Mouse (Mus musculus): ENCODE results near the gene Cdk1. TPM values are rescaled to one million over a fixed set of nuclear protein-coding genes. Genes with fewer than 3 reads are reported as not detected.

Gene Cdk1
- total and polyA plus RNA-seq, 3 experiments: 221 to 768 (median 244) TPM

- TF ChIP-seq IRF4 (IDR thresholded peaks at IDR 0.05; ENCODE audit: low read depth, low read length) (no peak), TCF12 (IDR thresholded peaks at IDR 0.05; ENCODE audit: low read depth, low read length) (no peak), ZKSCAN1 (IDR thresholded peaks at IDR 0.05; ENCODE audit: borderline replicate concordance, low read depth, low read length) (no peak), NELFE (IDR thresholded peaks at IDR 0.05; ENCODE audit: low read depth, low read length) (no peak)
- DNase-seq (ENCODE audit: extremely low read depth): no peak
- Histone ChIP-seq H3K9me3 (replicated peaks; ENCODE audit: low read length) (no peaks in the 10 kb centered on the region), H3K4me3 (replicated peaks in 1 of 3; ENCODE audit: low read depth in 2 of 3, low read length in 2 of 3, poor library complexity in 1 of 3) (no peak overlapping the region), H3K9ac (ENCODE audit: insufficient read depth, low read depth) (no peak overlapping the region), H3K27me3 (replicated peaks) (no peaks in the 10 kb centered on the region), H3K4me1 (ENCODE audit: control insufficient read depth in 1 of 2, insufficient read depth in 2 of 2) (peaks cover 0 to 8% of the 10 kb centered on the region in 2 experiments; a peak in 2 of 4 replicates), H3K4me2 (ENCODE audit: insufficient read depth, low read depth, poor library complexity, severe bottlenecking) (no peak overlapping the region), H3K36me3 (replicated peaks in 1 of 2; ENCODE audit: control insufficient read depth in 1 of 2, insufficient read depth in 1 of 2, low read length in 1 of 2) (no peaks in the 10 kb centered on the region), H3K79me2 (replicated peaks; ENCODE audit: control insufficient read depth, extremely low read depth, insufficient read depth, poor library complexity, severe bottlenecking) (no peaks in the 10 kb centered on the region), H3K27ac (ENCODE audit: insufficient read depth, low read depth) (no peak overlapping the region)
- in situ Hi-C loops (cut with MboI; ENCODE audit: low pct_ligation_motif_present, low pct_unique_long_range_greater_than_20kb, low sequenced_read_pairs) (no loop called here), dilution Hi-C loops (cut with MboI; ENCODE audit: extremely low pct_ligation_motif_present, extremely low pct_unique_long_range_greater_than_20kb, low sequenced_read_pairs) (no loop called here)
Observed at GRCm38 (mm10) chr10:69373796-69374550, 21.2 kb upstream of the Cdk1 start.

GRCm38 (mm10) chr10:69372061-69372460 is 19.3 kb upstream of the Cdk1 start:
- Histone ChIP-seq H3K27me3 (replicated peaks) (no peaks in the 10 kb centered on the region), H3K4me2 (ENCODE audit: insufficient read depth, low read depth, poor library complexity, severe bottlenecking) (no peak overlapping the region), H3K36me3 (replicated peaks in 1 of 2; ENCODE audit: control insufficient read depth in 1 of 2, insufficient read depth in 1 of 2, low read length in 1 of 2) (no peaks in the 10 kb centered on the region), H3K27ac (ENCODE audit: insufficient read depth, low read depth) (no peak overlapping the region), H3K79me2 (replicated peaks; ENCODE audit: control insufficient read depth, extremely low read depth, insufficient read depth, poor library complexity, severe bottlenecking) (no peaks in the 10 kb centered on the region), H3K9me3 (replicated peaks; ENCODE audit: low read length) (no peaks in the 10 kb centered on the region), H3K4me1 (ENCODE audit: control insufficient read depth in 1 of 2, insufficient read depth in 2 of 2) (peaks cover 0 to 8% of the 10 kb centered on the region in 2 experiments; a peak in 2 of 4 replicates), H3K4me3 (replicated peaks in 1 of 3; ENCODE audit: low read depth in 2 of 3, low read length in 2 of 3, poor library complexity in 1 of 3) (no peak overlapping the region), H3K9ac (ENCODE audit: insufficient read depth, low read depth) (no peak overlapping the region)
- dilution Hi-C loops (cut with MboI; ENCODE audit: extremely low pct_ligation_motif_present, extremely low pct_unique_long_range_greater_than_20kb, low sequenced_read_pairs) (no loop called here), in situ Hi-C loops (cut with MboI; ENCODE audit: low pct_ligation_motif_present, low pct_unique_long_range_greater_than_20kb, low sequenced_read_pairs) (no loop called here)
- no peak for TF ChIP-seq ZMIZ1 (IDR thresholded peaks at IDR 0.05; ENCODE audit: low read depth, low read length)
- no peak for TF ChIP-seq ZNF384 (IDR thresholded peaks at IDR 0.05; ENCODE audit: low read depth, low read length)
- no peak for TF ChIP-seq KAT2A (IDR thresholded peaks at IDR 0.05; ENCODE audit: insufficient replicate concordance, low read length)
- TF ChIP-seq POLR2AphosphoS2 (IDR thresholded peaks at IDR 0.05; ENCODE audit: low read depth, low read length): no peak
- TF ChIP-seq SMC3 (IDR thresholded peaks at IDR 0.05; ENCODE audit: low read depth, low read length): no peak
- TF ChIP-seq PAX5 (IDR thresholded peaks at IDR 0.05; ENCODE audit: low read length): no peak
- TF ChIP-seq MAZ (IDR thresholded peaks at IDR 0.05; ENCODE audit: low read depth, low read length): no peak
- TF ChIP-seq ELF1 (IDR thresholded peaks at IDR 0.05; ENCODE audit: low read depth, low read length): no peak
- no peak for TF ChIP-seq CHD1 (IDR thresholded peaks at IDR 0.05; ENCODE audit: low read depth, low read length)
- no peak for TF ChIP-seq MYC (IDR thresholded peaks at IDR 0.05; ENCODE audit: low read depth, low read length)
- no peak for TF ChIP-seq JUN (IDR thresholded peaks at IDR 0.05; ENCODE audit: insufficient read depth, low read depth, low read length)
- TF ChIP-seq NRF1 (IDR thresholded peaks at IDR 0.05; ENCODE audit: low read depth, low read length): no peak
- no peak for TF ChIP-seq HCFC1 (IDR thresholded peaks at IDR 0.05; ENCODE audit: low read depth, low read length)
- TF ChIP-seq E2F4 (IDR thresholded peaks at IDR 0.05; ENCODE audit: insufficient replicate concordance, low read depth, low read length): no peak
- no peak for TF ChIP-seq ZC3H11A (IDR thresholded peaks at IDR 0.05; ENCODE audit: low read depth, low read length)
- no peak for TF ChIP-seq ETS1 (conservative IDR thresholded peaks at IDR 0.05; ENCODE audit: low read depth, low read length)
- no peak for TF ChIP-seq RCOR1 (conservative IDR thresholded peaks at IDR 0.05; ENCODE audit: low read depth, low read length)
- TF ChIP-seq MEF2A (IDR thresholded peaks at IDR 0.05; ENCODE audit: borderline replicate concordance, low read depth, low read length): no peak
- DNase-seq (ENCODE audit: extremely low read depth): peak; percentile 16
